Mouse (Mus musculus): ENCODE data around the gene Cideb.

- TF ChIP-seq CTCF (IDR thresholded peaks at IDR 0.05; ENCODE audit: control insufficient read depth, insufficient read depth, insufficient read length) (no peak), MYOD1 (IDR thresholded peaks at IDR 0.05; ENCODE audit: control insufficient read depth, insufficient read length, low read depth) (no peak), USF1 (IDR thresholded peaks at IDR 0.05; ENCODE audit: low read depth) (no peak)
Measured at GRCm38 (mm10) chr14:55737086-55737687, 21.1 kb downstream of the Cideb start.
